In the genomic region with DNA sequence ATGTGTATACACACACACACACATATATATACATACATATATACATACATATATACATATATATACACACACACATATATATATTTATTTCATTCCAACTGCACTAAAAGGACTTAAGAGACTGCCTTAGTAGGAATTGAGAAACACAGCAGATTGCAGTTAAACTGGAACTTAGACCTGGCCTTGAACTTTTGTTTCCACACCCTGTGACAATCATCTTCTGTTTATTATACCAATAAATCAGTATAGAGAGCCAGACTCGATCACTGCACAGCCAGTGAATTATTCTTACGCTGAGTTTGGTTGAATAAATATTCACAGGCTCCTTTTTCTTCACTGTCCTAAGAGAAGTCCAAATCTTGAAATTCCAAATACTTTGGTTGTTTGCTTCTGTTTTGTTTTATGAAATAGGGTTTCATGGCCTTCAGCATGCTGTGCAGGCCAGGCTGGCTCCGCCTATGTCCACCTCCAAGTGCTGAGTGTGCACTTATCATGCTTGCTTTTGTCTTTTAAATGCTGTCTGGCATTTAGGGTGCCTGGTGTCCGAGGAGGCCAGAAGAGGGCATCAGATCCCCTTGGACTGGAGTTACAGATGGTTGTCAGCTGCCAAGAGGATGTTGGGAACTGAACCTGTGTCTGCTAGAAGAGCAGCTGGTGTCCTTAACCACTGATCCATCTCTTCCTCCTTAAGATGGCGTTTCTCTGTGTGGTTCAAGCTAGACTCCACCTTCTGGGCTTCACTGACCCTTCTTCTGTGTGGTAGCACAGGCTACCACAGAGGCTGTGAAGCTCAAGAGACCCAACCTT, we compare ENCODE assay signal across 19 mouse cellular contexts. TPM values are rescaled to one million over a fixed set of nuclear protein-coding genes. Genes with fewer than 3 reads are reported as not detected.
DNase-seq lines count a peak whose midpoint lies in the region; ATAC-seq and TF ChIP-seq lines count a peak whose summit lies in the region.
"Had no signal": no experiment of that assay in that cellular context is flagged by ENCODE, and none has a peak within 500 bp of the region (broad histone marks: within the 10 kb centered on the region; RNA-seq: fewer than 3 reads in every experiment).

No protein-coding gene starts in this region.

- no peak overlapping the region for H3K4me2 ChIP-seq in limb, embryonic 13.5 days (replicated peaks)
- H3K4me2 ChIP-seq in intestine, embryonic 15.5 days (replicated peaks), result no peak overlapping the region
- no peak overlapping the region for H3K4me2 ChIP-seq in stomach, embryonic 15.5 days
- H3K4me2 ChIP-seq: forebrain, embryonic 13.5 days; liver, embryonic 12.5 days; lung, embryonic 14.5 days; midbrain, embryonic 13.5 days; neural tube, embryonic 15.5 days had no signal

- no peaks in the 10 kb centered on the region for H3K36me3 ChIP-seq in limb, embryonic 13.5 days
- H3K36me3 ChIP-seq in limb, embryonic 10.5 days, result no peaks in the 10 kb centered on the region
- H3K36me3 ChIP-seq in ES-Bruce4 (ENCODE audit: control insufficient read depth, insufficient read depth, low read length, poor library complexity, severe bottlenecking), result 0 out of 2 replicates have a peak, but pooled peaks cover 4% of the 10 kb centered on the region
- no peaks in the 10 kb centered on the region for H3K36me3 ChIP-seq in intestine, embryonic 15.5 days
- H3K36me3 ChIP-seq in stomach, embryonic 15.5 days, result no peaks in the 10 kb centered on the region
- H3K36me3 ChIP-seq: hindbrain, embryonic 10.5 days; liver, embryonic 12.5 days; neural tube, embryonic 15.5 days had no signal

- no peak for ATAC-seq in limb, embryonic 13.5 days (ENCODE audit: low FRiP score, low read depth)
- ATAC-seq in intestine, embryonic 15.5 days, result peak; percentile 19; the same call in 1 of the 2 replicates
- ATAC-seq in stomach, embryonic 15.5 days (ENCODE audit: insufficient read depth, low FRiP score, low read depth), result no peak
- ATAC-seq: forebrain, embryonic 13.5 days; hindbrain, postnatal 0 days; liver, embryonic 12.5 days; midbrain, embryonic 13.5 days had no signal

- no peak overlapping the region for H3K9ac ChIP-seq in limb, embryonic 13.5 days
- H3K9ac ChIP-seq in ES-Bruce4 (ENCODE audit: low read depth, poor library complexity, severe bottlenecking), result no peak overlapping the region
- H3K9ac ChIP-seq in intestine, embryonic 15.5 days, result no peak overlapping the region
- H3K9ac ChIP-seq in stomach, embryonic 15.5 days, result no peak overlapping the region
- H3K9ac ChIP-seq: forebrain, embryonic 13.5 days; liver, embryonic 12.5 days; lung, embryonic 14.5 days; midbrain, embryonic 13.5 days; neural tube, embryonic 15.5 days had no signal

- 77% methylated on average over 5 of the region's 5 CpGs for WGBS in limb, embryonic 13.5 days
- 85% methylated on average over 5 of the region's 5 CpGs for WGBS in limb, embryonic 10.5 days
- 61% methylated on average over 5 of the region's 5 CpGs for WGBS in intestine, embryonic 15.5 days
- WGBS in stomach, embryonic 15.5 days, result 77% methylated on average over 5 of the region's 5 CpGs

- TF ChIP-seq EP300 in ES-Bruce4 (IDR thresholded peaks at IDR 0.05; ENCODE audit: insufficient read depth, low read depth, low read length), result no peak

- peak overlapping the region; percentile 22; the same call in 1 of the 2 replicates for H3K27ac ChIP-seq in limb, embryonic 13.5 days
- no peak overlapping the region for H3K27ac ChIP-seq in limb, embryonic 10.5 days
- H3K27ac ChIP-seq in ES-Bruce4 (ENCODE audit: insufficient read depth, low read length), result no peak overlapping the region
- H3K27ac ChIP-seq in intestine, embryonic 15.5 days, result peak overlapping the region; percentile 52
- peak overlapping the region; percentile 16 for H3K27ac ChIP-seq in stomach, embryonic 15.5 days
- H3K27ac ChIP-seq: embryonic facial prominence, embryonic 10.5 days; forebrain, embryonic 13.5 days; hindbrain, embryonic 10.5 days; hindbrain, postnatal 0 days; liver, embryonic 12.5 days; midbrain, embryonic 13.5 days; neural tube, embryonic 15.5 days had no signal

- no peak for TF ChIP-seq POLR2A in ES-Bruce4 (IDR thresholded peaks at IDR 0.05; ENCODE audit: insufficient read depth, low read length)

- peaks cover under 1% of the 10 kb centered on the region; the same call in 1 of the 2 replicates for H3K4me1 ChIP-seq in limb, embryonic 13.5 days
- H3K4me1 ChIP-seq in limb, embryonic 10.5 days, result 0 out of 2 replicates have a peak, but pooled peaks cover 4% of the 10 kb centered on the region
- peaks cover 10% of the 10 kb centered on the region for H3K4me1 ChIP-seq in ES-Bruce4 (ENCODE audit: control insufficient read depth, insufficient read depth, low read length)
- H3K4me1 ChIP-seq in intestine, embryonic 15.5 days (replicated peaks), result peaks cover 15% of the 10 kb centered on the region; the same call in 1 of the 2 replicates
- H3K4me1 ChIP-seq in stomach, embryonic 15.5 days, result 0 out of 2 replicates have a peak, but pooled peaks cover 5% of the 10 kb centered on the region
- H3K4me1 ChIP-seq: forebrain, embryonic 13.5 days; liver, embryonic 12.5 days; midbrain, embryonic 13.5 days had no signal

- H3K4me3 ChIP-seq in limb, embryonic 13.5 days, result no peak overlapping the region
- no peak overlapping the region for H3K4me3 ChIP-seq in limb, embryonic 10.5 days
- no peak overlapping the region for H3K4me3 ChIP-seq in ES-Bruce4 (ENCODE audit: low read depth, low read length)
- no peak overlapping the region for H3K4me3 ChIP-seq in intestine, embryonic 15.5 days (replicated peaks)
- no peak overlapping the region for H3K4me3 ChIP-seq in stomach, embryonic 15.5 days (replicated peaks)
- H3K4me3 ChIP-seq: embryonic facial prominence, embryonic 10.5 days; forebrain, embryonic 13.5 days; hindbrain, embryonic 10.5 days; liver, embryonic 12.5 days; midbrain, embryonic 13.5 days; neural tube, embryonic 15.5 days had no signal

- TF ChIP-seq CTCF in ES-Bruce4 (IDR thresholded peaks at IDR 0.05; ENCODE audit: low read depth, low read length), result peak; percentile 30

- no peak for DNase-seq in limb, embryonic 10.5 days (ENCODE audit: low spot score)
- DNase-seq in natural killer cell, adult 2 months (ENCODE audit: low spot score in 2 of 2), result no peak
- DNase-seq in urinary bladder, adult 2 months (ENCODE audit: low spot score), result no peak
- DNase-seq: cerebellum, adult 2 months; gastrocnemius, postnatal 36 days; kidney, adult 9 months; kidney, postnatal 4 days; lung, embryonic 14.5 days had no signal

- no peaks in the 10 kb centered on the region for H3K27me3 ChIP-seq in limb, embryonic 13.5 days
- no peaks in the 10 kb centered on the region for H3K27me3 ChIP-seq in limb, embryonic 10.5 days (ENCODE audit: low read depth, poor library complexity, severe bottlenecking)
- H3K27me3 ChIP-seq in ES-Bruce4 (ENCODE audit: control insufficient read depth, insufficient read depth, low read length, poor library complexity, severe bottlenecking), result no peaks in the 10 kb centered on the region
- H3K27me3 ChIP-seq in intestine, embryonic 15.5 days (replicated peaks), result no peaks in the 10 kb centered on the region
- H3K27me3 ChIP-seq in stomach, embryonic 15.5 days (replicated peaks), result no peaks in the 10 kb centered on the region
- H3K27me3 ChIP-seq: forebrain, embryonic 13.5 days; midbrain, embryonic 13.5 days; neural tube, embryonic 15.5 days had no signal

- no peaks in the 10 kb centered on the region for H3K9me3 ChIP-seq in limb, embryonic 13.5 days
- no peaks in the 10 kb centered on the region for H3K9me3 ChIP-seq in limb, embryonic 10.5 days (replicated peaks)
- H3K9me3 ChIP-seq in ES-Bruce4 (replicated peaks; ENCODE audit: control insufficient read depth, insufficient read depth, low read length, poor library complexity, severe bottlenecking), result no peaks in the 10 kb centered on the region
- H3K9me3 ChIP-seq in intestine, embryonic 15.5 days, result no peaks in the 10 kb centered on the region
- H3K9me3 ChIP-seq in stomach, embryonic 15.5 days, result no peaks in the 10 kb centered on the region
- H3K9me3 ChIP-seq: embryonic facial prominence, embryonic 10.5 days; forebrain, embryonic 13.5 days; hindbrain, embryonic 10.5 days; liver, embryonic 12.5 days; midbrain, embryonic 13.5 days; neural tube, embryonic 15.5 days had no signal

RNA-seq across cellular contexts. Expression of a gene that starts 41.4 kb away (rescaled TPM):
- 88.8 and 101 TPM in 2 replicates for polyA plus RNA-seq in limb, embryonic 13.5 days (2015; fragmentation: Nextera tagmentation; extraction: Ambion mirVana)
- polyA plus RNA-seq in limb, embryonic 10.5 days (2016; fragmentation: Nextera tagmentation; extraction: Ambion mirVana), result 56.8 and 70.8 TPM in 2 replicates
- 104 and 113 TPM in 2 replicates for polyA plus RNA-seq in ES-Bruce4 (2011; ENCODE audit: insufficient read depth, insufficient read length, low read depth, missing spikeins)
- 86.5 and 96.4 TPM in 2 replicates for polyA plus RNA-seq in intestine, embryonic 15.5 days (2015; fragmentation: Nextera tagmentation; extraction: Ambion mirVana)
- polyA plus RNA-seq in stomach, embryonic 15.5 days (2015; fragmentation: Nextera tagmentation; extraction: Ambion mirVana), result 71.2 and 78.3 TPM in 2 replicates
- polyA plus RNA-seq in urinary bladder, adult 2 months (2012; rRNA removed), result 139 and 147 TPM in 2 replicates

Comparison
In these comparisons a context has a peak if more than half of its experiments do, and no peak if none do; other contexts are left out.
1. H3K27ac ChIP-seq: peak in limb, embryonic 13.5 days (single experiment), intestine, embryonic 15.5 days (single experiment) and stomach, embryonic 15.5 days (single experiment); none in limb, embryonic 10.5 days (single experiment) and ES-Bruce4 (single experiment).